Comparison of ENCODE assay signal across 8 mouse cellular contexts in the genomic region with DNA sequence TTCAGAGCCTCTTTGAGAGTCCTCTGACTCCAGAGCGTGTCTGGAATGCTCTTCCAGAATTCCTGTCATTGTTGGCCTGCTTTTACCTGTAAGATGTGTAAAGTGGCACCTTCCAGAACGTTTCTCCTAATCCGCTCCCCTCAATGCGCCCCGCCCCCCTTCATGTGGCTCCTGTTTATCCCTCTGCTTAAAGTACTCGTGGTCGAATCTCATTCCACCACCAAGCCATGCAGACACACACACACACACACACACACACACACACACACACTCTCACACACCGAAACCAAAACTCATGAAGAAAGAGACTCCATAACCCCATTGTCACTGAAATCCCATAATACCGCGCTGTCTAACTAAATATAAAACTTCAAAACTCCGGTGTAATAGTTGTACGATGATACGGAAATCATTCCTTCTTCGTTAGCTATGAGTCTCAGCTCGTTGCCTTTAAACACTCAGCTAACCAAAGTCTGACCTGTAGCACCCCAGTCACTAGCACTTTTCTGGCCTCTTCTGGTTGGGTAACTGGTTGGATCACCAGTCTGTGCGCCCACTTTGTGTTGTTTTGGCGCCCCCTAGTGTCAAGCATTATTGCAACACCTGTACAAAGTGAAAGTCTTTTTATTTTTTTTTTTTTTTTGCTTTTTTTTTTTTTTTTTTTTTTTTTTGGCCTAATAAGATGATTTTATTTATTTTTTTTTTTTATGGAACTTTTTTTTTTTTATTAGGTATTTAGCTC. TPM values are rescaled to one million over a fixed set of nuclear protein-coding genes. Genes with fewer than 3 reads are reported as not detected.
DNase-seq lines count a peak whose midpoint lies in the region; ATAC-seq lines count a peak whose summit lies in the region.

No protein-coding gene starts in this region.

- 0 out of 2 replicates have a peak overlapping the region, but pooled peaks have one; percentile 22 for H3K4me2 ChIP-seq in intestine, embryonic 14.5 days (ENCODE audit: low read length)

- no peaks in the 10 kb centered on the region for H3K27me3 ChIP-seq in intestine, embryonic 14.5 days (replicated peaks; ENCODE audit: control insufficient read depth, insufficient read depth, low read length)
- H3K27me3 ChIP-seq in midbrain, embryonic 10.5 days (ENCODE audit: low read depth, poor library complexity, severe bottlenecking) = no peaks in the 10 kb centered on the region

- DNase-seq in adipocyte (ENCODE audit: low spot score) = peak; percentile 95
- peak; percentile 89 for DNase-seq in embryo, embryonic 10.5 days (ENCODE audit: low spot score)
- peak; percentile 48 to 82 for DNase-seq in gastrocnemius, postnatal 36 days
- peak; percentile 92 for DNase-seq in intestine, embryonic 14.5 days (ENCODE audit: low spot score)
- peak; percentile 82 to 90 for DNase-seq in left cerebral cortex, postnatal 14 days (ENCODE audit: low spot score in 2 of 2)
- DNase-seq in midbrain, embryonic 10.5 days (ENCODE audit: low spot score) = peak; percentile 75
- peak; percentile 52 to 57 for DNase-seq in right cerebral cortex, postnatal 36 days (ENCODE audit: low spot score in 2 of 2)
- peak; percentile 64 to 88 for DNase-seq in urinary bladder, postnatal 4 days (ENCODE audit: low spot score in 2 of 2)

- no peaks in the 10 kb centered on the region for H3K9me3 ChIP-seq in intestine, embryonic 14.5 days (ENCODE audit: control insufficient read depth, low read length)
- no peaks in the 10 kb centered on the region for H3K9me3 ChIP-seq in midbrain, embryonic 10.5 days (replicated peaks)

- intact Hi-C loops in gastrocnemius, postnatal 36 days (cut with DNase I) = loop anchor here (5.0 kb wide), 1 partner anchor 310 kb away; no protein-coding TSS in a partner anchor
- intact Hi-C loops in left cerebral cortex, postnatal 14 days (cut with DNase I) = loop anchor here (5.0 to 10.0 kb wide), 2 partner anchors 75 to 312 kb away; no protein-coding TSS in a partner anchor

- no peak overlapping the region for H3K4me3 ChIP-seq in intestine, embryonic 14.5 days (ENCODE audit: low read depth, low read length)
- H3K4me3 ChIP-seq in midbrain, embryonic 10.5 days = no peak overlapping the region

- no peak overlapping the region for H3K9ac ChIP-seq in intestine, embryonic 14.5 days (ENCODE audit: low read length)

- WGBS in intestine, embryonic 14.5 days = 47% methylated on average over 17 of the region's 17 CpGs
- WGBS in midbrain, embryonic 10.5 days = 41% methylated on average over 17 of the region's 17 CpGs

- H3K27ac ChIP-seq in intestine, embryonic 14.5 days (ENCODE audit: low read depth) = no peak overlapping the region
- no peak overlapping the region for H3K27ac ChIP-seq in midbrain, embryonic 10.5 days (replicated peaks)

- H3K4me1 ChIP-seq in intestine, embryonic 14.5 days (replicated peaks; ENCODE audit: control insufficient read depth, insufficient read depth, low read length) = no peaks in the 10 kb centered on the region
- no peaks in the 10 kb centered on the region for H3K4me1 ChIP-seq in midbrain, embryonic 10.5 days

- peak; percentile 83 for ATAC-seq in intestine, embryonic 14.5 days (replicated peaks; ENCODE audit: low FRiP score, low TSS enrichment, low read depth)

- no peaks in the 10 kb centered on the region for H3K36me3 ChIP-seq in intestine, embryonic 14.5 days (ENCODE audit: control insufficient read depth, insufficient read depth, low read length)
- H3K36me3 ChIP-seq in midbrain, embryonic 10.5 days = no peaks in the 10 kb centered on the region

RNA-seq across cellular contexts. Expression of a gene that starts 8.2 kb away (rescaled TPM):
- total RNA-seq in gastrocnemius, postnatal 36 days (2021) = 1 to 10 TPM; 4.2 to 4.4 TPM
- polyA plus RNA-seq in intestine, embryonic 14.5 days (2014; fragmentation: Nextera tagmentation; extraction: Ambion mirVana) = 47.6 and 52.0 TPM in 2 replicates
- 1 to 10 TPM; 8.2 to 8.9 TPM for total RNA-seq in left cerebral cortex, postnatal 14 days (2021)
- polyA plus RNA-seq in midbrain, embryonic 10.5 days (2016; fragmentation: Nextera tagmentation; extraction: Ambion mirVana) = 42.5 and 45.7 TPM in 2 replicates

RNA-seq across cellular contexts. Expression of a gene that starts 32.8 kb away (rescaled TPM):
- under 1 TPM; 0.20 to 0.48 TPM for total RNA-seq in gastrocnemius, postnatal 36 days (2021)
- polyA plus RNA-seq in intestine, embryonic 14.5 days (2014; fragmentation: Nextera tagmentation; extraction: Ambion mirVana) = 1.9 and 3.2 TPM in 2 replicates
- total RNA-seq in left cerebral cortex, postnatal 14 days (2021) = under 1 TPM; 0.21 to 0.35 TPM
- polyA plus RNA-seq in midbrain, embryonic 10.5 days (2016; fragmentation: Nextera tagmentation; extraction: Ambion mirVana) = 1.3 and 2.2 TPM in 2 replicates
